Mouse (Mus musculus) liver, postnatal 0 days (tissue): ENCODE measurements around the gene Ocrl.

ENCODE experiments used
- CTCF ChIP-seq: sonication (generic); IDR thresholded peaks from 2 replicates; pipeline ENCODE4 v1.5.1; 2016; ENCODE audit warnings: antibody characterized with exemption, low read depth
- EP300 ChIP-seq: IDR thresholded peaks from 2 replicates; pipeline ENCODE4 v1.6.1; 2016; ENCODE audit warnings: antibody characterized with exemption, low read depth, mild to moderate bottlenecking

DNA sequence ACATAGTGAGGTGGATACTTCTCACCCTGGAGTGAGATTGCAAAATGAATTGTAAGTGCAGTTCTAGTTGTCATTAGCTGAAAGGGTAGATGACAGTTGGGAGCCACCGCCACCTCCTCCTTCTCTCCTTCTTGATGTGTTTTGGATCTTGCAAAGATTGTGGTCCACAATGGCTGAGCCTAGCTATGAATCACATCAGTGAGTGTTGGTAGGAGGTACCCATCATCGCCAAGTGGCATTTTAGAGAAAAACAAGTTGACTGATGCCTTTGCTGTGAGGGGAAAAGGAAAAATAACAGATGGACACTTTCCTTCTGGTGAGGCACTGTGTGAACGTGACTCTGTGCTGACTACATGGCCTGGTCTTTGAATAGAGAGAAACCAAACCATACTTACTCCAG is 50.4 kb downstream of the Ocrl start:
- TF ChIP-seq CTCF (no peak), EP300 (no peak)
